Mouse (Mus musculus) lung, postnatal 10 days (tissue): Measurements from ENCODE around the gene D930048N14Rik.

Source experiments
- DNase-seq: peaks from one replicate; pipeline ENCODE4 v3.0.0; 2021

Gene D930048N14Rik

DNA sequence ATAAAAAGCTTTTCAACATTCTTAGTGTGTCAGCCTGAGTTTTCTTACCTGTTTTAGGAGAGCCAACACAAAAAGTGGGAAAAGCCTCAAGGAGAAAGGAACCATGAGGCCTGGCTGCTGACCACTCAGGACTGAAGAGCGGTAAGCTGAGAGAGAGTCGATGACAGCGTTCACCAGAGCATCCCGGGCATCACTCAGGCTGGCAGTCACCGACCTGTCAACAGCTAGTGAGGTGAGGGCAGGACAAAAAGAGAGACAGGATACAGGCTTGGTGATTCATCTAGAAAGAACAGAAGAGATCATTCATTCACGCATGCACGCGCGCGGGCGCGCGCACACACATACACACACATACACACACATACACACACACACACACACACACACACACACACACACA lies 56.3 kb downstream of the D930048N14Rik start:
- no peak for DNase-seq
